35 mouse cellular contexts compared by ENCODE assay signal in the genomic region with DNA sequence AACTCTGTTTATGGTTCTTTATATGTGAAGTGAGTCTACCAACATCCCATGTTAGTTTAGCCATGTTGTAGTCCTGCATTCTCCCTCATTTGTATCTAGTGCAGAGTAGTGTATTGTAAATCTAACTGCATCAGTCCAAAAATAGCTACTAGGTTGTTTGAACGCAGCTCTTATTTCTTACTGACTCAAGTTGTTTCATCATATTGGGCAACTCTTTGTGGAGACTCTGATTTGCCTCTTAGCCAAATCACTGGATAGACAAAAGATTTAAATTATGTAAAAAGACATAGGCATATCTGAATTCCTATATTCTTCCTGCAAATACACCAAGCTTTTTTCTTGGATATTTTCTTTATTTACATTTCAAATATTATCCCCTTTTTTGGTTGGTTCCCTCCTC.
"Had no signal": no experiment of that assay in that cellular context is flagged by ENCODE, and none has a peak within 500 bp of the region (broad histone marks: within the 10 kb centered on the region; RNA-seq: fewer than 3 reads in every experiment).

No protein-coding gene starts in this region.

- H3K9me3 ChIP-seq: heart, embryonic 12.5 days; heart, embryonic 13.5 days; heart, embryonic 15.5 days; hindbrain, embryonic 10.5 days; hindbrain, embryonic 12.5 days; hindbrain, embryonic 13.5 days; hindbrain, embryonic 15.5 days; intestine, embryonic 15.5 days; kidney, embryonic 15.5 days had no signal

- DNase-seq: heart, postnatal 10 days; heart, postnatal 14 days; heart, postnatal 36 days; heart, postnatal 4 days; kidney, adult 11 months; kidney, adult 18-20 months; kidney, adult 2 months; kidney, adult 8-10 months; kidney, adult 9 months; kidney, postnatal 10 days; kidney, postnatal 14 days; kidney, postnatal 25 days; kidney, postnatal 36 days; kidney, postnatal 4 days; layer of hippocampus, adult 9-11 months; layer of hippocampus, postnatal 36 days had no signal

- H3K4me2 ChIP-seq: heart, embryonic 11.5 days; heart, embryonic 12.5 days; heart, embryonic 13.5 days; heart, embryonic 15.5 days; hindbrain, embryonic 12.5 days; hindbrain, embryonic 13.5 days; hindbrain, embryonic 14.5 days; hindbrain, embryonic 15.5 days; intestine, embryonic 15.5 days; kidney, embryonic 15.5 days had no signal

- H3K9ac ChIP-seq: heart, embryonic 12.5 days; heart, embryonic 13.5 days; heart, embryonic 15.5 days; hindbrain, embryonic 12.5 days; hindbrain, embryonic 13.5 days; hindbrain, embryonic 14.5 days; hindbrain, embryonic 15.5 days; intestine, embryonic 15.5 days; kidney, embryonic 15.5 days had no signal

- H3K27ac ChIP-seq: heart, embryonic 13.5 days; heart, embryonic 15.5 days; hindbrain, embryonic 10.5 days; hindbrain, embryonic 12.5 days; hindbrain, embryonic 13.5 days; hindbrain, embryonic 14.5 days; hindbrain, embryonic 15.5 days; hindbrain, postnatal 0 days; intestine, embryonic 15.5 days; kidney, embryonic 15.5 days; kidney, postnatal 0 days; layer of hippocampus, adult 2 months; left cerebral cortex, adult 2 months had no signal

- ATAC-seq: hindbrain, embryonic 16.5 days; hindbrain, postnatal 0 days; inflammation-experienced regulatory T-cells, adult 6 months; intestine, embryonic 15.5 days; intestine, embryonic 16.5 days; intestine, postnatal 0 days had no signal

- H3K36me3 ChIP-seq: heart, embryonic 12.5 days; heart, embryonic 13.5 days; heart, embryonic 15.5 days; hindbrain, embryonic 10.5 days; hindbrain, embryonic 12.5 days; hindbrain, embryonic 13.5 days; hindbrain, embryonic 15.5 days; intestine, embryonic 15.5 days; kidney, embryonic 15.5 days had no signal

- H3K27me3 ChIP-seq: heart, embryonic 12.5 days; heart, embryonic 13.5 days; heart, embryonic 15.5 days; hindbrain, embryonic 12.5 days; hindbrain, embryonic 13.5 days; hindbrain, embryonic 15.5 days; intestine, embryonic 15.5 days; kidney, embryonic 15.5 days had no signal

- H3K4me3 ChIP-seq: heart, embryonic 12.5 days; heart, embryonic 13.5 days; heart, embryonic 15.5 days; hindbrain, embryonic 10.5 days; hindbrain, embryonic 12.5 days; hindbrain, embryonic 13.5 days; hindbrain, embryonic 15.5 days; intestine, embryonic 15.5 days; kidney, embryonic 15.5 days; layer of hippocampus, adult 2 months; left cerebral cortex, adult 2 months had no signal

- H3K4me1 ChIP-seq: heart, embryonic 12.5 days; heart, embryonic 13.5 days; heart, embryonic 15.5 days; hindbrain, embryonic 10.5 days; hindbrain, embryonic 12.5 days; intestine, embryonic 15.5 days had no signal
